Mouse (Mus musculus) kidney, postnatal 36 days (tissue): ENCODE results near the gene H2al1e.
"Not testable (repeated sequence)": the region's sequence is repeated elsewhere in the genome, so short reads cannot be mapped to it uniquely, and the experiment has no call there.

Experiments
- DNase-seq, 2 experiments: peaks; one replicate each; pipeline ENCODE4 v3.0.0; 2021 to 2022; ENCODE audit warnings: mixed read lengths in 2 of 2

H2al1e gene

DNA sequence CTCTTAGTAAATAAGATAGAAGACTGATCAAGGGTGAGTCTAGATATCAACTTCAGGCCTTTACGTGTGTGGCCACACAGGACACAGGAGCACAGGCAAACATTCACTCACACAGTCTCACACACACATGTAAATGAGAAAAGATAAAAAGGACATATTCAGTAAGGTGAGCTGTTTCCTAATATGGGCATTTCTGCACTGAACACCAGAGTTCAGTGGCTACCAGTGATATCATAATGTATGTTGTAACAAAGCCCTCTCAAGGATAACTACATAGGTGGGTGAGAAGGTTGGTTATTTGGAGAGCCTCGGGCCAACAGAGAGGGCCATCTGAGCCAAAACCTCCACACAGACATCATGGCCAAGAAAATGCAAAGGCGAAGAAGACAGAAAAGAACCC, at the start of gene H2al1e:
Gene H2al1e, plus strand, starts transcription at position 301 of the 400 bp plus-strand sequence.
- DNase-seq = not testable (repeated sequence)

GRCm38 (mm10) chrX:11264918-11265317, 46.8 kb upstream of the H2al1e start:
- no peak for DNase-seq

GRCm38 (mm10) chrX:11267791-11268190, 43.9 kb upstream of the H2al1e start:
- DNase-seq = peak; percentile 21 to 28

GRCm38 (mm10) chrX:11269074-11269473, 42.7 kb upstream of the H2al1e start:
- no peak for DNase-seq

GRCm38 (mm10) chrX:11273190-11273589, 38.5 kb upstream of the H2al1e start:
- no peak for DNase-seq

- peak in 1 of 2 experiments; percentile 2 for DNase-seq
Observed at GRCm38 (mm10) chrX:11277083-11277482, 34.7 kb upstream of the H2al1e start.

DNA sequence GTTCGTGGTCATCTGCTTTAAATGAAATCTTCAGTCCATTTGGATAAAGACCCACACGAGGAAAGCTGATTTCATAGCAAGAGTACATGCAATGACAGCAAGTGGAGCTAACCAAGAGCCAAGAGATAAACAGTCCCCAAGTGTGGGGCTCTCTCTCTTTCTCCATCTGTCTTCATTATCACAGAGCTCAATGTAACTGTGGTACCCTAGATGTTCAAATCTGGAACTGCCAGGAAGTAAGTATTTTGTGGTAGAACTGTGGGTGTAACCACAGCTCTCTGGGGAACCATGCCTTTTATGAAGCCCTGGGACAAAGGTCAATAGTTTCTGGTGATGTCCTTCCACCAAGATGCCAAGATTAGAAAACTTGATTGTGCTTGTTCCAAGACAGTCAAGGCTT, 31.0 kb upstream of the H2al1e start:
- no peak for DNase-seq

- peak; percentile 7 to 13 for DNase-seq
Observed at GRCm38 (mm10) chrX:11288306-11288882, 23.3 kb upstream of the H2al1e start.

- no peak for DNase-seq
Observed at GRCm38 (mm10) chrX:11289244-11289643, 22.5 kb upstream of the H2al1e start.

GRCm38 (mm10) chrX:11298957-11299356, 12.8 kb upstream of the H2al1e start, which contains the start of gene H2al1a:
H2al1a (plus strand) TSS chrX:11299257.
- not testable (repeated sequence) for DNase-seq

DNA sequence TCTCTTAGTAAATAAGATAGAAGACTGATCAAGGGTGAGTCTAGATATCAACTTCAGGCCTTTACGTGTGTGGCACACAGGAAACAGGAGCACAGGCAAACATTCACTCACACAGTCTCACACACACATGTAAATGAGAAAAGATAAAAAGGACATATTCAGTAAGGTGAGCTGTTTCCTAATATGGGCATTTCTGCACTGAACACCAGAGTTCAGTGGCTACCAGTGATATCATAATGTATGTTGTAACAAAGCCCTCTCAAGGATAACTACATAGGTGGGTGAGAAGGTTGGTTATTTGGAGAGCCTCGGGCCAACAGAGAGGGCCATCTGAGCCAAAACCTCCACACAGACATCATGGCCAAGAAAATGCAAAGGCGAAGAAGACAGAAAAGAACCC, 9.6 kb upstream of the H2al1e start, which contains the start of gene H2al1b:
Gene H2al1b, plus strand, starts transcription at position 301 of the 400 bp plus-strand sequence.
- not testable (repeated sequence) for DNase-seq

DNA sequence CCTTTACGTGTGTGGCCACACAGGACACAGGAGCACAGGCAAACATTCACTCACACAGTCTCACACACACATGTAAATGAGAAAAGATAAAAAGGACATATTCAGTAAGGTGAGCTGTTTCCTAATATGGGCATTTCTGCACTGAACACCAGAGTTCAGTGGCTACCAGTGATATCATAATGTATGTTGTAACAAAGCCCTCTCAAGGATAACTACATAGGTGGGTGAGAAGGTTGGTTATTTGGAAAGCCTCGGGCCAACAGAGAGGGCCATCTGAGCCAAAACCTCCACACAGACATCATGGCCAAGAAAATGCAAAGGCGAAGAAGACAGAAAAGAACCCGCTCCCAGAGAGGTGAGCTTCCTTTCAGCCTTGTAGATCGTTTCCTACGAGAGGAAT, 6.4 kb upstream of the H2al1e start, which contains the start of gene H2al1c:
Gene H2al1c, plus strand, starts transcription at position 301 of the 400 bp plus-strand sequence.
- not testable (repeated sequence) for DNase-seq

GRCm38 (mm10) chrX:11308524-11308923, 3.2 kb upstream of the H2al1e start, which contains the start of gene H2al1d:
H2al1d (plus strand) TSS chrX:11308824.
- not testable (repeated sequence) for DNase-seq

- not testable (repeated sequence) for DNase-seq
Observed at GRCm38 (mm10) chrX:11314858-11315257, 3.1 kb downstream of the H2al1e start, which contains the start of gene H2al1f. H2al1f (plus strand) TSS chrX:11315158.

DNA sequence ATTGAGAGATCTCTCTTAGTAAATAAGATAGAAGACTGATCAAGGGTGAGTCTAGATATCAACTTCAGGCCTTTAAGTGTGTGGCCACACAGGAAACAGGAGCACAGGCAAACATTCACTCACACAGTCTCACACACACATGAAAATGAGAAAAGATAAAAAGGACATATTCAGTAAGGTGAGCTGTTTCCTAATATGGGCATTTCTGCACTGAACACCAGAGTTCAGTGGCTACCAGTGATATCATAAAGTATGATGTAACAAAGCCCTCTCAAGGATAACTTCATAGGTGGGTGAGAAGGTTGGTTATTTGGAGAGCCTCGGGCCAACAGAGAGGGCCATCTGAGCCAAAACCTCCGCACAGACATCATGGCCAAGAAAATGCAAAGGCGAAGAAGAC, 6.2 kb downstream of the H2al1e start, which contains the start of gene H2al1g:
Gene H2al1g, plus strand, starts transcription at position 301 of the 400 bp plus-strand sequence.
- not testable (repeated sequence) for DNase-seq

DNA sequence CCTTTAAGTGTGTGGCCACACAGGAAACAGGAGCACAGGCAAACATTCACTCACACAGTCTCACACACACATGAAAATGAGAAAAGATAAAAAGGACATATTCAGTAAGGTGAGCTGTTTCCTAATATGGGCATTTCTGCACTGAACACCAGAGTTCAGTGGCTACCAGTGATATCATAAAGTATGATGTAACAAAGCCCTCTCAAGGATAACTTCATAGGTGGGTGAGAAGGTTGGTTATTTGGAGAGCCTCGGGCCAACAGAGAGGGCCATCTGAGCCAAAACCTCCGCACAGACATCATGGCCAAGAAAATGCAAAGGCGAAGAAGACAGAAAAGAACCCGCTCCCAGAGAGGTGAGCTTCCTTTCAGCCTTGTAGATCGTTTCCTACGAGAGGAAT, 9.5 kb downstream of the H2al1e start, which contains the start of gene H2al1h:
Gene H2al1h, plus strand, starts transcription at position 301 of the 400 bp plus-strand sequence.
- DNase-seq = not testable (repeated sequence)

DNA sequence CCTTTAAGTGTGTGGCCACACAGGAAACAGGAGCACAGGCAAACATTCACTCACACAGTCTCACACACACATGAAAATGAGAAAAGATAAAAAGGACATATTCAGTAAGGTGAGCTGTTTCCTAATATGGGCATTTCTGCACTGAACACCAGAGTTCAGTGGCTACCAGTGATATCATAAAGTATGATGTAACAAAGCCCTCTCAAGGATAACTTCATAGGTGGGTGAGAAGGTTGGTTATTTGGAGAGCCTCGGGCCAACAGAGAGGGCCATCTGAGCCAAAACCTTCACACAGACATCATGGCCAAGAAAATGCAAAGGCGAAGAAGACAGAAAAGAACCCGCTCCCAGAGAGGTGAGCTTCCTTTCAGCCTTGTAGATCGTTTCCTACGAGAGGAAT, 12.6 kb downstream of the H2al1e start, which contains the start of gene H2al1i:
Gene H2al1i, plus strand, starts transcription at position 301 of the 400 bp plus-strand sequence.
- not testable (repeated sequence) for DNase-seq

GRCm38 (mm10) chrX:11327522-11327921, 15.8 kb downstream of the H2al1e start, which contains the start of gene H2al1j:
H2al1j (plus strand) TSS chrX:11327822.
- not testable (repeated sequence) for DNase-seq

DNA sequence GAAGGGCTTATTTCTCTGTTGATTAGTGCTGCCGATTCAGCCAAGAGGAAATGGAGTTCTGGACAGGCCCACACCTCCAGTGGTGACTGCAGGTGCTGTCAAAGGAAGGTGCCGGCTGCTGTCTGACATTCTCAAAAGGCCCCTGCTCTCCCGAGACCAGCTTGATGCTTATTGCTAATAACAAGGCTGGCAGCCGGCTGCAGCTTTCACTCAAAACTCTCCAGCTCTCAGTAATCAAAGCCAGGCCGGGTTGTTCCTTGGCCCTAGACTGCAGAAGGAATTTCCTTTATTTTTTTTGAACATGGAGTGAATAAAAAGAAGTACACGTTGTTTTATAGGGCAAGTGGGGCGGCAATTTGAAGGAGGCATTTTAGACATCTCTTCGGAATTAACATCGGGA, 34.0 kb downstream of the H2al1e start:
- DNase-seq = no peak

- no peak for DNase-seq
Observed at GRCm38 (mm10) chrX:11346756-11347155, 35.0 kb downstream of the H2al1e start.

DNA sequence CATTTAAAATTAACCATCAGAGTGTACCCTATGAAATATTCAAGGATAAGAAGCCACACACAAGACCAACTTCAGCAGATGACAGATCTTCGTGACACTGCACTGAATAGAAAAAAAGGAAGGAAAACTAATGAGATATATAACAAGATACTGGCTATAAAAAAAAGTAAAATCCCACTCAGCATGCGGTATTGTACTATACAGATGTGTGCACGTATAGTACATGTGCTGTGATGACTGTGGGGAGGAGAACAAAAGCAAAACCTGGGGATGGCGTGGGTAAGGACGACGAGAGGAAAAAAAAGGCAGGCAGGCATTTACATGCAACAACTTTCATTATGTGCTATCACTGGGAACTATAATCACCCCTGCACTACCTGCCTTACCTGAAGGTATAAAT, 49.1 kb downstream of the H2al1e start:
- no peak for DNase-seq

GRCm38 (mm10) chrX:11361261-11361660, 49.5 kb downstream of the H2al1e start:
- DNase-seq = no peak
